In genomic region chr7:140860728-140861127, GRCm38 (mm10) we compare ENCODE assay signal across 25 mouse cellular contexts. TPM values are rescaled to one million over a fixed set of nuclear protein-coding genes. Genes with fewer than 3 reads are reported as not detected.
DNase-seq lines count a peak whose midpoint lies in the region; ATAC-seq lines count a peak whose summit lies in the region.
"Had no signal": no experiment of that assay in that cellular context is flagged by ENCODE, and none has a peak within 500 bp of the region (broad histone marks: within the 10 kb centered on the region; RNA-seq: fewer than 3 reads in every experiment).

No protein-coding gene starts in this region.

- no peak for ATAC-seq in forebrain, embryonic 11.5 days (replicated peaks; ENCODE audit: low FRiP score)
- no peak for ATAC-seq in forebrain, embryonic 14.5 days
- ATAC-seq in midbrain, embryonic 11.5 days (ENCODE audit: low FRiP score), result no peak
- ATAC-seq in midbrain, embryonic 13.5 days, result no peak
- ATAC-seq: activated CD4-positive, CD25-positive, alpha-beta regulatory T cell, adult 4 months; CD4-positive, CD25-positive, alpha-beta regulatory T cell, adult 4 months; forebrain, embryonic 15.5 days; forebrain, postnatal 0 days; Patski had no signal

- H3K4me3 ChIP-seq in forebrain, embryonic 11.5 days (ENCODE audit: low read depth, low read length), result no peak overlapping the region
- H3K4me3 ChIP-seq in forebrain, embryonic 14.5 days (ENCODE audit: low read depth, low read length), result no peak overlapping the region
- no peak overlapping the region for H3K4me3 ChIP-seq in midbrain, embryonic 11.5 days (ENCODE audit: low read depth, low read length)
- H3K4me3 ChIP-seq in midbrain, embryonic 13.5 days (replicated peaks), result no peak overlapping the region
- H3K4me3 ChIP-seq: forebrain, embryonic 12.5 days; forebrain, embryonic 15.5 days had no signal

- H3K4me2 ChIP-seq in forebrain, embryonic 11.5 days (ENCODE audit: low read depth, low read length, severe bottlenecking), result no peak overlapping the region
- H3K4me2 ChIP-seq in forebrain, embryonic 14.5 days (ENCODE audit: low read length), result no peak overlapping the region
- H3K4me2 ChIP-seq in midbrain, embryonic 11.5 days, result no peak overlapping the region
- H3K4me2 ChIP-seq in midbrain, embryonic 13.5 days (replicated peaks), result no peak overlapping the region
- H3K4me2 ChIP-seq: forebrain, embryonic 12.5 days; forebrain, embryonic 15.5 days had no signal

- peak; percentile 50 for DNase-seq in cerebellum, adult 9-11 months
- DNase-seq in cerebellum, adult 11-12 months, result no peak
- DNase-seq in forebrain, embryonic 11.5 days (ENCODE audit: low spot score), result peak; percentile 42
- DNase-seq in forebrain, embryonic 14.5 days (ENCODE audit: low spot score), result no peak
- DNase-seq in midbrain, embryonic 11.5 days (ENCODE audit: low spot score, missing footprints), result peak; percentile 67
- DNase-seq: adrenal gland, adult 8-10 months; adrenal gland, postnatal 14 days; adrenal gland, postnatal 36 days; B cell, adult 2 months; cerebellum, adult 18-20 months; cerebellum, adult 8-10 months; cerebellum, postnatal 10 days; cerebellum, postnatal 25 days; forebrain, postnatal 0 days had no signal

- H3K9me3 ChIP-seq in forebrain, embryonic 11.5 days (ENCODE audit: control insufficient read depth, low read length), result no peaks in the 10 kb centered on the region
- H3K9me3 ChIP-seq in forebrain, embryonic 14.5 days (replicated peaks; ENCODE audit: control insufficient read depth, low read length), result no peaks in the 10 kb centered on the region
- H3K9me3 ChIP-seq in midbrain, embryonic 11.5 days (ENCODE audit: control insufficient read depth, low read length), result no peaks in the 10 kb centered on the region
- H3K9me3 ChIP-seq in midbrain, embryonic 13.5 days, result no peaks in the 10 kb centered on the region
- H3K9me3 ChIP-seq: forebrain, embryonic 12.5 days; forebrain, embryonic 15.5 days; G1E had no signal

- H3K36me3 ChIP-seq in forebrain, embryonic 11.5 days (ENCODE audit: control insufficient read depth, insufficient read depth, low read length), result peaks cover 6% of the 10 kb centered on the region
- H3K36me3 ChIP-seq in forebrain, embryonic 14.5 days (ENCODE audit: control insufficient read depth, insufficient read depth, low read length), result peaks cover 70% of the 10 kb centered on the region
- H3K36me3 ChIP-seq in midbrain, embryonic 11.5 days (ENCODE audit: control insufficient read depth, insufficient read depth, low read length), result peaks cover 4% of the 10 kb centered on the region; the same call in 1 of the 2 replicates
- H3K36me3 ChIP-seq in midbrain, embryonic 13.5 days, result peaks cover 67% of the 10 kb centered on the region

- H3K4me1 ChIP-seq in forebrain, embryonic 11.5 days (replicated peaks; ENCODE audit: control insufficient read depth, insufficient read depth, low read length), result peaks cover 8% of the 10 kb centered on the region
- peaks cover 11% of the 10 kb centered on the region for H3K4me1 ChIP-seq in forebrain, embryonic 14.5 days (ENCODE audit: control insufficient read depth, insufficient read depth, low read length)
- H3K4me1 ChIP-seq in midbrain, embryonic 11.5 days (ENCODE audit: control insufficient read depth, insufficient read depth, low read length), result peaks cover 10% of the 10 kb centered on the region
- H3K4me1 ChIP-seq in midbrain, embryonic 13.5 days (replicated peaks), result peaks cover 28% of the 10 kb centered on the region

- no peak overlapping the region for H3K9ac ChIP-seq in forebrain, embryonic 11.5 days (ENCODE audit: low read length)
- no peak overlapping the region for H3K9ac ChIP-seq in forebrain, embryonic 14.5 days (ENCODE audit: low read length)
- no peak overlapping the region for H3K9ac ChIP-seq in midbrain, embryonic 11.5 days (ENCODE audit: low read length)
- H3K9ac ChIP-seq in midbrain, embryonic 13.5 days (replicated peaks), result no peak overlapping the region
- H3K9ac ChIP-seq: forebrain, embryonic 12.5 days; forebrain, embryonic 15.5 days; forebrain, postnatal 0 days had no signal

- no peak overlapping the region for H3K27ac ChIP-seq in forebrain, embryonic 11.5 days (ENCODE audit: low read depth, low read length)
- no peak overlapping the region for H3K27ac ChIP-seq in forebrain, embryonic 14.5 days (ENCODE audit: low read depth, low read length)
- no peak overlapping the region for H3K27ac ChIP-seq in midbrain, embryonic 11.5 days (ENCODE audit: low read depth, low read length)
- H3K27ac ChIP-seq in midbrain, embryonic 13.5 days, result no peak overlapping the region
- H3K27ac ChIP-seq: forebrain, embryonic 12.5 days; forebrain, embryonic 15.5 days had no signal

- no peaks in the 10 kb centered on the region for H3K27me3 ChIP-seq in forebrain, embryonic 11.5 days (ENCODE audit: control insufficient read depth, insufficient read depth, low read length)
- H3K27me3 ChIP-seq in forebrain, embryonic 14.5 days (replicated peaks; ENCODE audit: control insufficient read depth, insufficient read depth, low read length), result no peaks in the 10 kb centered on the region
- no peaks in the 10 kb centered on the region for H3K27me3 ChIP-seq in midbrain, embryonic 11.5 days (ENCODE audit: control insufficient read depth, insufficient read depth, low read length)
- no peaks in the 10 kb centered on the region for H3K27me3 ChIP-seq in midbrain, embryonic 13.5 days
- H3K27me3 ChIP-seq: CH12.LX; forebrain, embryonic 12.5 days; forebrain, embryonic 15.5 days; Patski had no signal

- 92% methylated on average over 5 of the region's 5 CpGs for WGBS in forebrain, embryonic 11.5 days
- 90% methylated on average over 5 of the region's 5 CpGs for WGBS in forebrain, embryonic 14.5 days
- WGBS in midbrain, embryonic 11.5 days, result 89% methylated on average over 5 of the region's 5 CpGs
- WGBS in midbrain, embryonic 13.5 days, result 95% methylated on average over 5 of the region's 5 CpGs

RNA-seq across cellular contexts. Expression of gene Bet1l, which starts 3.4 kb away (rescaled TPM):
- 27.2 and 29.1 TPM in 2 replicates for polyA plus RNA-seq in forebrain, embryonic 11.5 days (2014; fragmentation: Nextera tagmentation; extraction: Ambion mirVana)
- 47.2 and 53.3 TPM in 2 replicates for polyA plus RNA-seq in forebrain, embryonic 14.5 days (2014; fragmentation: Nextera tagmentation; extraction: Ambion mirVana)
- 23.9 and 25.3 TPM in 2 replicates for polyA plus RNA-seq in midbrain, embryonic 11.5 days (2014; fragmentation: Nextera tagmentation; extraction: Ambion mirVana)
- 37.7 and 38.0 TPM in 2 replicates for polyA plus RNA-seq in midbrain, embryonic 13.5 days (2015; fragmentation: Nextera tagmentation; extraction: Ambion mirVana)

RNA-seq across cellular contexts. Expression of gene Ric8a, which starts 4.0 kb away (rescaled TPM):
- polyA plus RNA-seq in forebrain, embryonic 11.5 days (2014; fragmentation: Nextera tagmentation; extraction: Ambion mirVana), result 57.2 and 63.0 TPM in 2 replicates
- polyA plus RNA-seq in forebrain, embryonic 14.5 days (2014; fragmentation: Nextera tagmentation; extraction: Ambion mirVana), result 95.0 and 96.9 TPM in 2 replicates
- 60.4 and 65.5 TPM in 2 replicates for polyA plus RNA-seq in midbrain, embryonic 11.5 days (2014; fragmentation: Nextera tagmentation; extraction: Ambion mirVana)
- polyA plus RNA-seq in midbrain, embryonic 13.5 days (2015; fragmentation: Nextera tagmentation; extraction: Ambion mirVana), result 89.3 and 98.1 TPM in 2 replicates

RNA-seq across cellular contexts. Expression of gene Gm45785, which starts 4.6 kb away (rescaled TPM):
- polyA plus RNA-seq in forebrain, embryonic 11.5 days (2014; fragmentation: Nextera tagmentation; extraction: Ambion mirVana), result not detected in 2 replicates
- not detected in 2 replicates for polyA plus RNA-seq in forebrain, embryonic 14.5 days (2014; fragmentation: Nextera tagmentation; extraction: Ambion mirVana)
- not detected in 2 replicates for polyA plus RNA-seq in midbrain, embryonic 11.5 days (2014; fragmentation: Nextera tagmentation; extraction: Ambion mirVana)
- not detected in 2 replicates for polyA plus RNA-seq in midbrain, embryonic 13.5 days (2015; fragmentation: Nextera tagmentation; extraction: Ambion mirVana)
- polyA plus RNA-seq: activated CD4-positive, CD25-positive, alpha-beta regulatory T cell, adult 4 months; CD4-positive, CD25-positive, alpha-beta regulatory T cell, adult 4 months; embryonic facial prominence, embryonic 11.5 days; embryonic facial prominence, embryonic 14.5 days; forebrain, embryonic 12.5 days; forebrain, embryonic 15.5 days; forebrain, postnatal 0 days; Patski had no signal

RNA-seq across cellular contexts. Expression of gene Odf3, which starts 13.1 kb away (rescaled TPM):
- polyA plus RNA-seq in forebrain, embryonic 11.5 days (2014; fragmentation: Nextera tagmentation; extraction: Ambion mirVana), result not detected in 2 replicates
- not detected in 2 replicates for polyA plus RNA-seq in forebrain, embryonic 14.5 days (2014; fragmentation: Nextera tagmentation; extraction: Ambion mirVana)
- polyA plus RNA-seq in midbrain, embryonic 11.5 days (2014; fragmentation: Nextera tagmentation; extraction: Ambion mirVana), result not detected in 2 replicates
- 0.13 TPM in 1 of 2 replicates, not detected in the other for polyA plus RNA-seq in midbrain, embryonic 13.5 days (2015; fragmentation: Nextera tagmentation; extraction: Ambion mirVana)
- polyA plus RNA-seq: activated CD4-positive, CD25-positive, alpha-beta regulatory T cell, adult 4 months; CD4-positive, CD25-positive, alpha-beta regulatory T cell, adult 4 months; embryonic facial prominence, embryonic 11.5 days; embryonic facial prominence, embryonic 14.5 days; G1E had no signal

RNA-seq across cellular contexts. Expression of gene Scgb1c1, which starts 15.4 kb away (rescaled TPM):
- not detected in 2 replicates for polyA plus RNA-seq in forebrain, embryonic 11.5 days (2014; fragmentation: Nextera tagmentation; extraction: Ambion mirVana)
- polyA plus RNA-seq in forebrain, embryonic 14.5 days (2014; fragmentation: Nextera tagmentation; extraction: Ambion mirVana), result not detected in 2 replicates
- not detected in 2 replicates for polyA plus RNA-seq in midbrain, embryonic 11.5 days (2014; fragmentation: Nextera tagmentation; extraction: Ambion mirVana)
- polyA plus RNA-seq in midbrain, embryonic 13.5 days (2015; fragmentation: Nextera tagmentation; extraction: Ambion mirVana), result not detected in 2 replicates
- polyA plus RNA-seq: activated CD4-positive, CD25-positive, alpha-beta regulatory T cell, adult 4 months; CD4-positive, CD25-positive, alpha-beta regulatory T cell, adult 4 months; cortical plate, adult 2 months; embryonic facial prominence, embryonic 11.5 days; forebrain, embryonic 12.5 days; forebrain, embryonic 15.5 days; forebrain, postnatal 0 days; G1E had no signal

Comparison
In these comparisons a context has a peak if more than half of its experiments do, and no peak if none do; other contexts are left out.
1. DNase-seq: peak in cerebellum, adult 9-11 months (single experiment), forebrain, embryonic 11.5 days (single experiment) and midbrain, embryonic 11.5 days (single experiment); none in cerebellum, adult 11-12 months (single experiment) and forebrain, embryonic 14.5 days (single experiment).